Mouse (Mus musculus): ENCODE data around the gene Zfp664. TPM values are rescaled to one million over a fixed set of nuclear protein-coding genes. Genes with fewer than 3 reads are reported as not detected.

The Zfp664 gene
- polyA plus RNA-seq (2016; fragmentation: Nextera tagmentation; extraction: Ambion mirVana) = 147 and 161 TPM in 2 replicates

- Histone ChIP-seq H3K36me3 (peaks cover 27% of the 10 kb centered on the region), H3K4me3 (peak within 1 kb of the TSS; percentile 99)
- WGBS = under 1% methylated on average over 103 of the region's 103 CpGs
Observed at GRCm38 (mm10) chr5:124862013-124862866, at the start of gene Zfp664, which contains the start of gene Ccdc92. Zfp664 (plus strand) TSS chr5:124862691. Ccdc92 (minus strand) TSS chr5:124862424.

GRCm38 (mm10) chr5:124814797-124815196 is 47.7 kb upstream of the Zfp664 start:
- 71% methylated on average over 5 of the region's 5 CpGs for WGBS
- Histone ChIP-seq H3K4me3 (no peak overlapping the region), H3K9me3 (peaks cover 11% of the 10 kb centered on the region), H3K4me1 (replicated peaks) (peaks cover 7% of the 10 kb centered on the region), H3K27ac (no peak overlapping the region), H3K27me3 (ENCODE audit: insufficient read depth, poor library complexity, severe bottlenecking) (no peaks in the 10 kb centered on the region), H3K36me3 (no peaks in the 10 kb centered on the region)
- no peak for DNase-seq (ENCODE audit: low spot score)

More at GRCm38 (mm10) chr5:124862013-124862866, at the start of gene Zfp664, which contains the start of gene Ccdc92:
- Histone ChIP-seq H3K27ac (peak within 1 kb of the TSS; percentile 99), H3K27me3 (ENCODE audit: insufficient read depth, poor library complexity, severe bottlenecking) (peaks cover 33% of the 10 kb centered on the region), H3K9me3 (no peaks in the 10 kb centered on the region), H3K4me1 (replicated peaks) (peaks cover 39% of the 10 kb centered on the region)
- peak; percentile 98 for DNase-seq (ENCODE audit: low spot score)

- WGBS = 88% methylated on average over 15 of the region's 15 CpGs
- Histone ChIP-seq H3K4me3 (no peak overlapping the region), H3K27me3 (ENCODE audit: insufficient read depth, poor library complexity, severe bottlenecking) (no peaks in the 10 kb centered on the region), H3K4me1 (replicated peaks) (peaks cover 7% of the 10 kb centered on the region), H3K36me3 (no peaks in the 10 kb centered on the region), H3K27ac (no peak overlapping the region), H3K9me3 (peaks cover 12% of the 10 kb centered on the region)
- DNase-seq (ENCODE audit: low spot score) = no peak
Observed at GRCm38 (mm10) chr5:124817050-124817449, 45.4 kb upstream of the Zfp664 start.

- Histone ChIP-seq H3K27ac (no peak overlapping the region), H3K36me3 (no peaks in the 10 kb centered on the region), H3K27me3 (ENCODE audit: insufficient read depth, poor library complexity, severe bottlenecking) (no peaks in the 10 kb centered on the region), H3K4me1 (replicated peaks) (0 out of 2 replicates have a peak, but pooled peaks cover 4% of the 10 kb centered on the region), H3K4me3 (no peak overlapping the region), H3K9me3 (peaks cover 12% of the 10 kb centered on the region)
- DNase-seq (ENCODE audit: low spot score) = no peak
- 89% methylated on average over 18 of the region's 18 CpGs for WGBS
Observed at GRCm38 (mm10) chr5:124822128-124822894, 40.2 kb upstream of the Zfp664 start.

- H3K4me3 ChIP-seq = no peak overlapping the region
- peaks cover 19% of the 10 kb centered on the region for H3K36me3 ChIP-seq
- no peak overlapping the region for H3K27ac ChIP-seq
- 90% methylated on average over 12 of the region's 12 CpGs for WGBS
- no peak for DNase-seq (ENCODE audit: low spot score)
- no peaks in the 10 kb centered on the region for H3K9me3 ChIP-seq
- no peaks in the 10 kb centered on the region for H3K27me3 ChIP-seq (ENCODE audit: insufficient read depth, poor library complexity, severe bottlenecking)
- no peaks in the 10 kb centered on the region for H3K4me1 ChIP-seq (replicated peaks)
Observed at GRCm38 (mm10) chr5:124830331-124830730, 32.2 kb upstream of the Zfp664 start.

- Histone ChIP-seq H3K27me3 (ENCODE audit: insufficient read depth, poor library complexity, severe bottlenecking) (no peaks in the 10 kb centered on the region), H3K4me3 (no peak overlapping the region), H3K27ac (no peak overlapping the region), H3K36me3 (peaks cover 51% of the 10 kb centered on the region), H3K9me3 (no peaks in the 10 kb centered on the region), H3K4me1 (replicated peaks) (no peaks in the 10 kb centered on the region)
- no peak for DNase-seq (ENCODE audit: low spot score)
- WGBS = 96% methylated on average over 15 of the region's 15 CpGs
Observed at GRCm38 (mm10) chr5:124835218-124835617, 27.3 kb upstream of the Zfp664 start.

- DNase-seq (ENCODE audit: low spot score) = no peak
- WGBS = 88% methylated on average over 10 of the region's 10 CpGs
- Histone ChIP-seq H3K4me3 (no peak overlapping the region), H3K27ac (no peak overlapping the region), H3K4me1 (replicated peaks) (no peaks in the 10 kb centered on the region), H3K27me3 (ENCODE audit: insufficient read depth, poor library complexity, severe bottlenecking) (no peaks in the 10 kb centered on the region), H3K9me3 (no peaks in the 10 kb centered on the region), H3K36me3 (peaks cover 51% of the 10 kb centered on the region)
Observed at GRCm38 (mm10) chr5:124836075-124836474, 26.4 kb upstream of the Zfp664 start.

- DNase-seq (ENCODE audit: low spot score) = no peak
- Histone ChIP-seq H3K4me1 (replicated peaks) (no peaks in the 10 kb centered on the region), H3K36me3 (peaks cover 51% of the 10 kb centered on the region), H3K27ac (no peak overlapping the region), H3K4me3 (no peak overlapping the region), H3K27me3 (ENCODE audit: insufficient read depth, poor library complexity, severe bottlenecking) (no peaks in the 10 kb centered on the region), H3K9me3 (no peaks in the 10 kb centered on the region)
- WGBS = 79% methylated on average over 4 of the region's 4 CpGs
Observed at GRCm38 (mm10) chr5:124836621-124837020, 25.9 kb upstream of the Zfp664 start.

- no peaks in the 10 kb centered on the region for H3K9me3 ChIP-seq
- no peak for DNase-seq (ENCODE audit: low spot score)
- H3K27ac ChIP-seq = no peak overlapping the region
- peaks cover 6% of the 10 kb centered on the region; the same call in 1 of the 2 replicates for H3K4me1 ChIP-seq (replicated peaks)
- no peak overlapping the region for H3K4me3 ChIP-seq
- whole genome bisulfite sequencing = 76% methylated on average over 7 of the region's 7 CpGs
- H3K36me3 ChIP-seq = peaks cover 34% of the 10 kb centered on the region
- H3K27me3 ChIP-seq (ENCODE audit: insufficient read depth, poor library complexity, severe bottlenecking) = no peaks in the 10 kb centered on the region
Observed at GRCm38 (mm10) chr5:124840202-124840601, 22.3 kb upstream of the Zfp664 start.

GRCm38 (mm10) chr5:124840669-124841068 is 21.8 kb upstream of the Zfp664 start:
- no peaks in the 10 kb centered on the region for H3K27me3 ChIP-seq (ENCODE audit: insufficient read depth, poor library complexity, severe bottlenecking)
- no peak overlapping the region for H3K4me3 ChIP-seq
- H3K9me3 ChIP-seq = no peaks in the 10 kb centered on the region
- no peak for DNase-seq (ENCODE audit: low spot score)
- 78% methylated on average over 2 of the region's 2 CpGs for WGBS
- peaks cover 6% of the 10 kb centered on the region; the same call in 1 of the 2 replicates for H3K4me1 ChIP-seq (replicated peaks)
- H3K36me3 ChIP-seq = peaks cover 29% of the 10 kb centered on the region
- no peak overlapping the region for H3K27ac ChIP-seq

GRCm38 (mm10) chr5:124843386-124843785 is 19.1 kb upstream of the Zfp664 start:
- WGBS = 72% methylated on average over 8 of the region's 8 CpGs
- DNase-seq (ENCODE audit: low spot score) = no peak
- Histone ChIP-seq H3K4me1 (replicated peaks) (peaks cover 8% of the 10 kb centered on the region; the same call in 1 of the 2 replicates), H3K4me3 (no peak overlapping the region), H3K27me3 (ENCODE audit: insufficient read depth, poor library complexity, severe bottlenecking) (no peaks in the 10 kb centered on the region), H3K36me3 (peaks cover 8% of the 10 kb centered on the region), H3K9me3 (no peaks in the 10 kb centered on the region), H3K27ac (peak overlapping the region; percentile 53)

- 73% methylated on average over 4 of the region's 4 CpGs for WGBS
Observed at GRCm38 (mm10) chr5:124844929-124845328, 17.6 kb upstream of the Zfp664 start.

More at GRCm38 (mm10) chr5:124844929-124845328, 17.6 kb upstream of the Zfp664 start:
- no peak overlapping the region for H3K4me3 ChIP-seq
- DNase-seq (ENCODE audit: low spot score) = no peak
- no peaks in the 10 kb centered on the region for H3K36me3 ChIP-seq
- no peaks in the 10 kb centered on the region for H3K9me3 ChIP-seq
- no peak overlapping the region for H3K27ac ChIP-seq
- H3K4me1 ChIP-seq (replicated peaks) = peaks cover 8% of the 10 kb centered on the region; the same call in 1 of the 2 replicates
- no peaks in the 10 kb centered on the region for H3K27me3 ChIP-seq (ENCODE audit: insufficient read depth, poor library complexity, severe bottlenecking)
